Mouse (Mus musculus) forebrain, embryonic 16.5 days (tissue): Measurements from ENCODE around the gene Olfr1354. TPM values are rescaled to one million over a fixed set of nuclear protein-coding genes. Genes with fewer than 3 reads are reported as not detected.
"Not testable (repeated sequence)": the region's sequence is repeated elsewhere in the genome, so short reads cannot be mapped to it uniquely, and the experiment has no call there.

Source experiments
- ATAC-seq: fragments of 200-750 bp; cut with Nextera tagmentation; 2 replicates; pipeline ENCODE4 v1.8.0; 2017; ENCODE audit warnings: mild to moderate bottlenecking, moderate library complexity
- H3K27ac ChIP-seq: fragments of 300-500 bp; sonication (generic); 2 replicates; pipeline ENCODE4 v1.5.1; 2014; ENCODE audit warnings: low read length, control low read depth
- H3K27me3 ChIP-seq: fragments of 300-500 bp; sonication (generic); replicated peaks from 2 replicates; pipeline ENCODE4 v1.6.1; 2014; ENCODE audit warnings: low read length; ENCODE audit not compliant: control insufficient read depth, insufficient read depth
- H3K36me3 ChIP-seq: fragments of 300-500 bp; sonication (generic); 2 replicates; pipeline ENCODE4 v1.6.1; 2014; ENCODE audit not compliant: control insufficient read depth, insufficient read depth
- H3K4me1 ChIP-seq: fragments of 300-500 bp; sonication (generic); replicated peaks from 2 replicates; pipeline ENCODE4 v1.6.1; 2014; ENCODE audit warnings: low read length; ENCODE audit not compliant: control insufficient read depth, insufficient read depth
- H3K4me2 ChIP-seq: fragments of 300-500 bp; sonication (generic); 2 replicates; pipeline ENCODE4 v1.6.1; 2014; ENCODE audit warnings: mild to moderate bottlenecking, low read length, control low read depth
- H3K4me3 ChIP-seq: fragments of 300-500 bp; sonication (generic); replicated peaks from 2 replicates; pipeline ENCODE4 v1.5.1; 2014; ENCODE audit warnings: mild to moderate bottlenecking, low read length, control low read depth
- H3K9ac ChIP-seq: fragments of 300-500 bp; sonication (generic); replicated peaks from 2 replicates; pipeline ENCODE4 v1.6.1; 2014; ENCODE audit warnings: low read depth, low read length, control low read depth
- H3K9me3 ChIP-seq: fragments of 300-500 bp; sonication (generic); 2 replicates; pipeline ENCODE4 v1.6.1; 2016; ENCODE audit warnings: low read length; ENCODE audit not compliant: control insufficient read depth
- WGBS: fragments of 180-500 bp; shearing (Covaris S2); extraction: QIAGEN DNeasy Blood & Tissue Kit; methylation state at CpG from one replicate; pipeline ENCODE4 v1.1.7; 2014; 5-methylcytosine and 5-hydroxymethylcytosine counted together
- polyA plus RNA-seq: library from polyadenylated mRNA; unstranded; fragments of >200 nt; fragmentation: Nextera tagmentation; extraction: Ambion mirVana; gene quantifications from 2 replicates; pipeline ENCODE4 v1.2.1, GENCODE M21; 2015

Olfr1354 gene
- not detected in 2 replicates for polyA plus RNA-seq

- not testable (repeated sequence) for H3K27me3 ChIP-seq, H3K9me3 ChIP-seq, H3K4me2 ChIP-seq, H3K4me3 ChIP-seq, H3K27ac ChIP-seq, H3K36me3 ChIP-seq, H3K4me1 ChIP-seq, H3K9ac ChIP-seq, ATAC-seq
- 82% methylated on average over 1 of the region's 1 CpGs for WGBS
Observed at GRCm38 (mm10) chr10:78912871-78913270, at the start of gene Olfr1354. Gene Olfr1354, plus strand, starts transcription at chr10:78913171.

- Histone ChIP-seq H3K9ac (no peak within 1 kb of the TSS), H3K27me3 (no peaks in the 10 kb centered on the region), H3K4me1 (no peaks in the 10 kb centered on the region), H3K9me3 (peaks cover 3% of the 10 kb centered on the region; the same call in 1 of the 2 replicates), H3K4me3 (no peak within 1 kb of the TSS), H3K4me2 (no peak within 1 kb of the TSS), H3K27ac (no peak within 1 kb of the TSS), H3K36me3 (no peaks in the 10 kb centered on the region)
- ATAC-seq: no peak
- 70% methylated on average over 2 of the region's 2 CpGs for WGBS
Observed at GRCm38 (mm10) chr10:78875240-78875639, 37.7 kb upstream of the Olfr1354 start, which contains the start of gene Olfr1355. Gene Olfr1355, plus strand, starts transcription at chr10:78875540.

DNA sequence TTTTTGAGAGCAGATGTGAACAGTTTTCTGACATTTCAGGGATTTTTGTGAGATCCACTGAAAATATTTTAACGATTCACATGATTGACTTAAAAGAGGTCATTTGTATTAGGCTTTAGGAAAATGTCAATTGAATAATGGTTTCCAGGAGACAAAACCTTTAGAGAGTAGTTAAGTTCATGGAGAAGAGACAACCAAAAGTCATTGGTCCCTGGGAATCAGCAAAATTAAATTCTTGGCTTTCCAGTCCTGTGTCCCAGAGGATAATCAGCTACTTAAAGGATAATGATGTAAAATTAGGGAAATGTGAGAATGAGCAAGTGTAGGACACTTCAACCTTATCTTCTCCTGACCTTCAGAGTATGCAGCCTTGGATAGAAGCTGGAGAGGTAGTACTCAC lies 37.4 kb downstream of the Olfr1354 start, which contains the start of gene Olfr8:
Gene Olfr8, plus strand, starts transcription at position 301 of the 400 bp plus-strand sequence.
- not testable (repeated sequence) for H3K9ac ChIP-seq, H3K4me3 ChIP-seq, ATAC-seq, H3K27me3 ChIP-seq, H3K36me3 ChIP-seq, H3K4me2 ChIP-seq, H3K9me3 ChIP-seq, H3K27ac ChIP-seq, H3K4me1 ChIP-seq
- 83% methylated on average over 1 of the region's 1 CpGs for WGBS

- not testable (repeated sequence) for H3K27ac ChIP-seq, H3K4me1 ChIP-seq, H3K9ac ChIP-seq, H3K9me3 ChIP-seq, H3K36me3 ChIP-seq, H3K27me3 ChIP-seq, H3K4me2 ChIP-seq, ATAC-seq, H3K4me3 ChIP-seq
Observed at GRCm38 (mm10) chr10:78963009-78963408, 50.0 kb downstream of the Olfr1354 start, which contains the start of gene Olfr1353. Gene Olfr1353, plus strand, starts transcription at chr10:78963309.

Other genes starting within 250 kb of the Olfr1354 start
- 0.11 TPM in 1 of 2 replicates, not detected in the other for gene Casp14, start 194.9 kb upstream of the Olfr1354 start, polyA plus RNA-seq
- 0.39 and 0.41 TPM in 2 replicates for gene Ccdc105, start 160.1 kb upstream of the Olfr1354 start, polyA plus RNA-seq
- gene Slc1a6, start 132.7 kb upstream of the Olfr1354 start, polyA plus RNA-seq: 5.4 and 7.4 TPM in 2 replicates
- not detected in 2 replicates for gene Olfr1356, start 61.0 kb upstream of the Olfr1354 start, polyA plus RNA-seq
- gene Olfr1355, start 37.6 kb upstream of the Olfr1354 start, polyA plus RNA-seq: not detected in 2 replicates
- not detected in 2 replicates for gene Olfr8, start 37.5 kb downstream of the Olfr1354 start, polyA plus RNA-seq
- gene Olfr1353, start 50.1 kb downstream of the Olfr1354 start, polyA plus RNA-seq: not detected in 2 replicates
- not detected in 2 replicates for gene Olfr1352, start 67.9 kb downstream of the Olfr1354 start, polyA plus RNA-seq
- not detected in 2 replicates for gene Olfr1351, start 99.3 kb downstream of the Olfr1354 start, polyA plus RNA-seq
- gene Olfr57, start 115.6 kb downstream of the Olfr1354 start, polyA plus RNA-seq: 0.15 and 0.65 TPM in 2 replicates
- 59.6 and 65.9 TPM in 2 replicates for gene 2610008E11Rik, start 184.4 kb downstream of the Olfr1354 start, polyA plus RNA-seq
- not detected in 2 replicates for gene Vmn2r80, start 235.6 kb downstream of the Olfr1354 start, polyA plus RNA-seq